Mouse (Mus musculus) limb, embryonic 14.5 days (tissue): Measurements from ENCODE around the gene Cckar. TPM values are rescaled to one million over a fixed set of nuclear protein-coding genes. Genes with fewer than 3 reads are reported as not detected.

Experiments used
- ATAC-seq: fragments of 200-750 bp; cut with Nextera tagmentation; 2 replicates; pipeline ENCODE4 v1.8.0; 2017; ENCODE audit warnings: low read depth, moderate number of reproducible peaks, moderate TSS enrichment; ENCODE audit not compliant: low FRiP score
- DNase-seq: peaks from one replicate; pipeline ENCODE4 v3.0.0-alpha.2; 2015; ENCODE audit warnings: low spot score
- H3K27ac ChIP-seq: fragments of 300-500 bp; sonication (generic); replicated peaks from 2 replicates; pipeline ENCODE4 v1.5.1; 2014; ENCODE audit warnings: low read depth, mild to moderate bottlenecking, low read length, moderate library complexity, mixed read lengths
- H3K27me3 ChIP-seq: fragments of 300-500 bp; sonication (generic); 2 replicates; pipeline ENCODE4 v1.6.1; 2014; ENCODE audit warnings: low read length, mixed read lengths; ENCODE audit not compliant: control insufficient read depth, insufficient read depth
- H3K36me3 ChIP-seq: fragments of 300-500 bp; sonication (generic); 2 replicates; pipeline ENCODE4 v1.6.1; 2014; ENCODE audit warnings: mild to moderate bottlenecking, low read length, moderate library complexity, mixed read lengths; ENCODE audit not compliant: control insufficient read depth, insufficient read depth
- H3K4me1 ChIP-seq: fragments of 300-500 bp; sonication (generic); 2 replicates; pipeline ENCODE4 v1.6.1; 2014; ENCODE audit warnings: antibody characterized with exemption, low read length, mixed read lengths; ENCODE audit not compliant: control insufficient read depth, insufficient read depth
- H3K4me2 ChIP-seq: fragments of 300-500 bp; sonication (generic); replicated peaks from 2 replicates; pipeline ENCODE4 v1.6.1; 2014; ENCODE audit warnings: low read depth, mild to moderate bottlenecking, low read length, moderate library complexity; ENCODE audit not compliant: severe bottlenecking
- H3K4me3 ChIP-seq: fragments of 300-500 bp; sonication (generic); replicated peaks from 2 replicates; pipeline ENCODE4 v1.5.1; 2014; ENCODE audit warnings: low read length
- H3K9ac ChIP-seq: fragments of 300-500 bp; sonication (generic); 2 replicates; pipeline ENCODE4 v1.6.1; 2014; ENCODE audit warnings: mild to moderate bottlenecking, low read depth, low read length, moderate library complexity; ENCODE audit not compliant: severe bottlenecking
- H3K9me3 ChIP-seq: fragments of 300-500 bp; sonication (generic); 2 replicates; pipeline ENCODE4 v1.6.1; 2016; ENCODE audit warnings: low read length; ENCODE audit not compliant: control insufficient read depth
- POLR2A ChIP-seq: fragments of 200-500 bp; IDR thresholded peaks from 2 replicates; pipeline ENCODE4 v1.8.0; 2012; ENCODE audit warnings: inconsistent platforms, mild to moderate bottlenecking, moderate library complexity, borderline replicate concordance; ENCODE audit not compliant: insufficient read depth, insufficient read length; ENCODE audit errors: extremely low read depth
- WGBS: fragments of 180-500 bp; shearing (Covaris S2); extraction: QIAGEN DNeasy Blood & Tissue Kit; methylation state at CpG from one replicate; pipeline ENCODE4 v1.1.7; 2014; 5-methylcytosine and 5-hydroxymethylcytosine counted together
- polyA plus RNA-seq, 2 experiments: library from polyadenylated mRNA; depleted of rRNA in 1 of 2; stranded (reverse) in 1 of 2; unstranded in 1 of 2; fragments of >200 nt; fragmentation: Nextera tagmentation in 1 of 2; extraction: Ambion mirVana in 1 of 2; gene quantifications; 2 replicates each; pipeline versions ENCODE4 v1.2.1 to v1.2.3; 2012 to 2014

Gene Cckar
- polyA plus RNA-seq, 2 experiments = 0.18 to 0.20 TPM

DNA sequence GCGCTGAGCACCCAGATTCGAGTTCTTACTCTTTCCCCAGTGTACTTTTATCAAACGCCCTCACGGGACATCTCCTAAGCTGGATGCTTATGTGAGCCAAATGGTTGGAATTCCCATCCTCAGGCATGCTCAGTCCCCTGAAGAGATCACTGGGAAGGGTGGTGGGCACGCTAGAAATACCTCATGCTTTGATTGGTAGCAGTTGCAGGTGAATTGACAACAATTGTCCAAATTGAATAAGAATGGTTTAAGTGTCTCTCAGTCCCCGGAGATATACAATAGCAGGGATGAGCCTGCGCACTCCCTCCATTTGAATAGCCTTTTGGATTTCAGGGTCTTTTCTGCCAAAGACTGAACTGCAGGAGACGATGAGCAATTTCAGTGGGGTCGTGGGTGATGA is 3.8 kb upstream of the Cckar start:
- Histone ChIP-seq H3K9ac (no peak overlapping the region), H3K4me2 (no peak overlapping the region), H3K27me3 (no peaks in the 10 kb centered on the region), H3K27ac (no peak overlapping the region), H3K9me3 (no peaks in the 10 kb centered on the region), H3K4me3 (no peak overlapping the region), H3K36me3 (no peaks in the 10 kb centered on the region), H3K4me1 (no peaks in the 10 kb centered on the region)
- DNase-seq (no peak), ATAC-seq (no peak)
- WGBS = 79% methylated on average over 9 of the region's 9 CpGs
- TF ChIP-seq POLR2A = no peak

DNA sequence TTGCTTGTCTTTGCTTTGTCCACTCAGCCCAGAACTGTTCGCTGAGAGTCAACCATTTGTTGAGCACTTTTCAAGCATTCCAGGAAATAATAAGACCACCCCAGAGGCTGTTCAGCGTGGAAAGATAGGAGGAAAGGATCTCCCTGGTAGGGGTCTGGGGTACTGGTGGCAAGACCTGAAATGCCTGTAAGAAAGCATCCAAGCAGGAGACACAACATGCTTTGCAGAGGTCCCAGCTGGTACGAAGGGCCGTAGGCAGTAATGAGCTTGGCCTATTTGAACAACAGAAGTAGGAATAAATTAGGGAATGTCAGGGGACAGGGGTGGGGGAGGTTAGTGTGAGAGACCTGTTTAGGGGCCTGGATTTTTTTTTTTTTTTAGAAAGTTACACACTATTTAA is 686 bp upstream of the Cckar start:
- no peaks in the 10 kb centered on the region for H3K27me3 ChIP-seq
- no peaks in the 10 kb centered on the region for H3K36me3 ChIP-seq
- no peak overlapping the region for H3K4me2 ChIP-seq
- H3K4me3 ChIP-seq = no peak overlapping the region
- DNase-seq = no peak
- no peak for TF ChIP-seq POLR2A
- 42% methylated on average over 4 of the region's 4 CpGs for WGBS
- H3K9ac ChIP-seq = no peak overlapping the region
- H3K4me1 ChIP-seq = no peaks in the 10 kb centered on the region
- no peak for ATAC-seq
- no peak overlapping the region for H3K27ac ChIP-seq
- H3K9me3 ChIP-seq = no peaks in the 10 kb centered on the region

DNA sequence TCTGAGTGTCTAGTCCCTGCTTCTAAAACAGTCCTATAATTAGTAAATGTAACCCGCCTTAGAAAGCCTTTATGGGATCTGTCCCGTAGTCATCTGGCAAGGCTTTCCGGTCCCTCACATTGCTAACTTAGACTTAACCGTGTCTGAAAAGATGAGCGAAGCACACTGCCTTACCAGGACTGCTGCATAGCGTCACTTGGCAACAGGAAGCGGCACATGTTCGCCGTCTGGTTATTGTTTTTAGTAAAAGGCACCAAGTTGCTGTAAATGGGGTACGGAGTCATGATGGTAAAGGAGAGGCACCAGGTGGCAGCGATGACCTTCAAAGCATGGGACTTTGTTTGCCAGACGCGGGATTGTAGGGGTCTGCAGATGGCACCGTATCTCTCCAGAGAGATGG is 4.8 kb downstream of the Cckar start:
- Histone ChIP-seq H3K36me3 (no peaks in the 10 kb centered on the region), H3K9me3 (no peaks in the 10 kb centered on the region), H3K9ac (no peak overlapping the region), H3K27me3 (no peaks in the 10 kb centered on the region), H3K4me3 (no peak overlapping the region), H3K4me1 (peaks cover 2% of the 10 kb centered on the region; the same call in 1 of the 2 replicates), H3K27ac (no peak overlapping the region), H3K4me2 (no peak overlapping the region)
- no peak for TF ChIP-seq POLR2A
- WGBS = 80% methylated on average over 14 of the region's 14 CpGs
- no peak for ATAC-seq
- DNase-seq = no peak

DNA sequence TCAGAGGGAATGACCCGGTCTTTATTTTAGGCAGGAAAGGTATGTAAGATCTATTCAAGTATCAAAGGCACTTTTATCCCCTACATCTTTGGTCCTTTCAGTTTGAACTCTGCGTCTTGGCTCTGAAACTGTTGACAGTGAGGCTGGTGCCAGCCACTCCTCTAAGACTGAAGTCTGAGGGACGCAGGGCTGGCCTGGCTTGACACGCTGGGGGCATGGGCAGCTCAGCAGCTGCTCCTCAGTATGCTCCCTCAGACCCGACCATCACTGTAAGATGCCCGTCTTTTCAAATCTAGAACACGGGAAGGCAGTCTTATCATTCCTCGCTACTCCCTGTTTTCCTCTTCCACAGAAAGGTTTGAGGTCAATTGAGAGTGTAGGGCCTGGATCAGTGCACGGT is 9.7 kb downstream of the Cckar start:
- Histone ChIP-seq H3K27ac (no peak overlapping the region), H3K4me3 (no peak overlapping the region), H3K4me1 (peaks cover 3% of the 10 kb centered on the region; the same call in 1 of the 2 replicates), H3K27me3 (no peaks in the 10 kb centered on the region), H3K9ac (no peak overlapping the region), H3K4me2 (no peak overlapping the region), H3K36me3 (no peaks in the 10 kb centered on the region), H3K9me3 (no peaks in the 10 kb centered on the region)
- WGBS = 74% methylated on average over 9 of the region's 9 CpGs
- ATAC-seq (no peak), DNase-seq (no peak)
- no peak for TF ChIP-seq POLR2A

DNA sequence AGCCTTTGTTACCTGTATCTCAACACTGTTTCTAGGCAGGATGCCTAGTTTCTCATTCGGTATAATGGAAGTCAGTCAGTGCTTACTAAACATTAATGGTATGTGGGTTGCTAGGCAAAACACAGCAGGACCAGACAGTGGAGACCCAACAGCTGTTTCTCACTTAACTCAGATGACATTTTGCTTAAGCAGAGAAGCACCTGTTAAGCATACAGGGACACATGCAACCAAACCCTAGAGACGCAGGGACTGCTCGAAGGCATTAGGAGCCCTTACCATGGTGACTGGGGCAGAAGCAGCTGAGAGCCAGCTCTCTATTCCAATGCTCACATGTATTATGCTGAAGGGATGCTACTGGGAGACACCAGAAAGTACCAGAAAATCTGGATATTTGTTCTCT is 10.8 kb downstream of the Cckar start:
- TF ChIP-seq POLR2A = no peak
- WGBS = 52% methylated on average over 3 of the region's 3 CpGs
- DNase-seq = peak; percentile 33

DNA sequence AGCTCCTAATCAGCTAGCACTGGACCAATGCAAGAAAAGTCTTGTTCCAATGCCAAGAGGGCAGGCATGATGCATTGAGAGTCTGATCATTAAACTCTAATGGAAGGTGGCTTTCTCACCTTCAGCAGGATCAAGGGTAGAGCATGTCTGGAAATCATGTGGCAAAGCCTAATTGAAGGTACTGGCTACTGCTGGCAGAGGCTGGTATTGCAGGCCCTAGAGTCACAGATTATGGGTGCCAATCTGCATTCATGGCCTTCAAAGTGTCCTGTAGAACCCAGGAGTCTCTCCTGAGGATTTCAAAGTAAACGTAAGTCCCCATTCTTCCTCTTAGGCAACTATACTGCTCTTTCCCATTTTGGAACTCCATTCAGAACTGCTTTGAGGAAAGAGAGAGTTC is 14.8 kb downstream of the Cckar start:
- no peak overlapping the region for H3K9ac ChIP-seq
- TF ChIP-seq POLR2A = no peak
- WGBS = 92% methylated on average over 1 of the region's 1 CpGs

More for the DNA sequence above, 10.8 kb downstream of the Cckar start:
- Histone ChIP-seq H3K9me3 (no peaks in the 10 kb centered on the region), H3K9ac (no peak overlapping the region), H3K4me2 (no peak overlapping the region), H3K27me3 (no peaks in the 10 kb centered on the region), H3K27ac (no peak overlapping the region), H3K36me3 (no peaks in the 10 kb centered on the region), H3K4me3 (no peak overlapping the region), H3K4me1 (peaks cover 3% of the 10 kb centered on the region; the same call in 1 of the 2 replicates)
- ATAC-seq = peak; percentile 87

More for the DNA sequence above, 14.8 kb downstream of the Cckar start:
- no peak overlapping the region for H3K4me2 ChIP-seq
- no peaks in the 10 kb centered on the region for H3K27me3 ChIP-seq
- no peak overlapping the region for H3K4me3 ChIP-seq
- no peak for DNase-seq
- peaks cover 1% of the 10 kb centered on the region; the same call in 1 of the 2 replicates for H3K4me1 ChIP-seq
- no peak overlapping the region for H3K27ac ChIP-seq
- ATAC-seq = no peak
- H3K36me3 ChIP-seq = no peaks in the 10 kb centered on the region
- H3K9me3 ChIP-seq = no peaks in the 10 kb centered on the region
